Mouse (Mus musculus): Measurements from ENCODE around the gene Tmco4.
"Not testable (repeated sequence)": the region's sequence is repeated elsewhere in the genome, so short reads cannot be mapped to it uniquely, and the experiment has no call there.

Gene Tmco4

DNA sequence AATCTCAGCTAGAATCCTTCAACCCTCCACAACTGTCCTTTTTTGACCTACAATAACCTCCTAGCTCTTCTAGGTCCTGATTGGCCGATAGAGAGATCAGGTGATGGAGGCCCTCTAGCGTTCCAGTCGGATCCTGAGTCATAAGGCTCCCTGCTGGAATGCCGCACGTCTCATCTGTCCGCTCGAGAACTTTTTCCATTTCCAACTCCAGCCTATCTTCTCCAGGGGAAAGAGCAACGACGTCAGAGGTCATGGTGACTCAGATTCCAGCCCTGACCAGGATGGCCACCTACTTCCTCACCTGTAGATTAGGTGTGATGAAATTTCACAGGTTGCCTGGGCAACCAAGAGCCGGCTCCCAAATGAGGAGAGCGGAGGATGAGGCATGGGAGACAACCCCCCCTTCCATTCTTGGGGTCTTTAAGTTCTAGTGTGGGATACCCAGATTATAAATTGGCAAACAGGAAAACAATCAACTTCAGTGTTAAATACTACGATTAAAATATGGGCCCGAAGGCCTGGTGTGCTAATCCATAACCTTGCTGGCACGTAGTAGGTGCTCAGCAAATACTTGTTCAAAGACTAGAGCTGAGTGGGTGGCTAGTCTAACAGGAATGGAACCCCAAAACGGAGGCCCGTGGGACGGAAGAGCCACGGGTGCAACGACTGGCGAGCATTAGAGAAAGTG is 405 bp upstream of the Tmco4 start:
- in situ Hi-C loops (cut with MboI; ENCODE audit: low sequenced_read_pairs): no loop called here

DNA sequence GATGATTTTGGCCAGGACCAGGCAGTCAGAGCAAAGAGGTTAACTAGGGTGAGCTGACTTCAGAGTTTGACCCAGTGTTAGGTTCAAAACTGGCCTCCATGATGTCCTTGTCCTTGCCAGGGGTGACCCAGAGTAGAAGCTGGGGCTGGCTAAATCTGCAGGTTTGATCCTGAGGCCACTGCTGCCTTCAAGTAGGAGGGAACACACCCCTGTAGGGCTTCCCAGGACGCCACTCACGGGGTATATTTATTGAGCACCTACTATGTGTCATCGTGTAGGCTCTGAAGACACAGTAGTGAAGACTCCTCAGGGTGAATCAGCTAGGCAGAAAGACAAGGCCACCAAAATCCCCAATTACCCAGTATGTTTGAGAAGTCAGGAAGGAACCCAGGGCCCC is 1.0 kb downstream of the Tmco4 start:
- in situ Hi-C loops (cut with MboI; ENCODE audit: low sequenced_read_pairs): no loop called here

DNA sequence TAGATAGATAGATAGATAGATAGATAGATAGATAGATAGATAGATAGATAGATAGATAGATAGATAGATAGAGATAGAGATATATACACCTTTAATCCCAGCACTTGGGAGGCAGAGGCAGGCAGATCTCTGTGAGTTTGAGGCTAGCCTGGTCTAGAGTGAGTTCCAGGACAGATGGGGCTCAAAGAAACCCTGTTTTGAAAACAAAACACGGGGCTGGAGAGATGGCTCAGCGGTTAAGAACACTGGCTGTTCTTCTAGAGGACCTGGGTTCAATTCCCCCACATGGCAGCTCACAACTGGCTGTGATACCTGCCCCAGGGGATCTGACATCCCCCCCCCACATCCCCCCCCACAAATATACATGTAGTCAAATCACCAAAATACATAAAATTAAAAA is 1.9 kb downstream of the Tmco4 start:
- in situ Hi-C loops (cut with MboI; ENCODE audit: low sequenced_read_pairs): not testable (repeated sequence)

DNA sequence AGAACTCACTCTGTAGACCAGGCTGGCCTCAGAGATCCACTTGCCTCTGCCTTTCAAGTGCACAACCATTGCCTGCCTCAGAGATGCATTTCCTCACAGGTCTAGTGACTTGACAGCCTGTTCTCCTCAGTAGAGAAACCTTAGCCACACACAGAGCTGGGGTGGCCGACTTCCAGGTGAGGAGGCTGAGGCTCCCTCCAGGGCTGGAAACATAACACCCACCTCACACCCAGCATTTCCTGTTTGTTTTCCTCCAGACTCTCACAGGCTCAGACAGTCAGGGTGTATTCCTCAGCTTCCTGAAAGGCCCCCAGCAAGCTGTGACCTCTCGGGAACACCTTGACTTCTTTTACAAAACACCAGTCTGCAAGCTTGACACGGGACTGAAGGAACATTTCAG is 2.5 kb downstream of the Tmco4 start:
- in situ Hi-C loops (cut with MboI; ENCODE audit: low sequenced_read_pairs): no loop called here

DNA sequence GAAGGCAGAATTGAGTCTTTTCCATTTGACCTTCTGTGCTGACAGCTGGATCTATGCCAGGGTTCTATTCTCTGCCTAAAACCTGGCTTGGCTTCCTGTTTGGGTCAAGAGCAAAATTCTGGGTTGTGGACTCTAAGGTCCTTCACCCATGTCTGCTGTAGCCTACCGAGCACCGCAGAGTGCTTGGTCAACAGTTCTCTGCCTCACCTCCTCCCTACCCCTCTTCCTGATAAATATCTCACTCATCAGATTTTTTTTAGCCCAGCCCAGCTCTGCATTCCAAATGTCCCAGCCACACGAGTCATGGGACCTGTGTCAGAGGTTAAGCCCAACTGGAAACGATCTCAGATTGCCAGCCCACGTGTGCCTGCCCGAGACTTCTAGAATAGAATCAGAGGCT is 3.4 kb downstream of the Tmco4 start:
- in situ Hi-C loops (cut with MboI; ENCODE audit: low sequenced_read_pairs): no loop called here

DNA sequence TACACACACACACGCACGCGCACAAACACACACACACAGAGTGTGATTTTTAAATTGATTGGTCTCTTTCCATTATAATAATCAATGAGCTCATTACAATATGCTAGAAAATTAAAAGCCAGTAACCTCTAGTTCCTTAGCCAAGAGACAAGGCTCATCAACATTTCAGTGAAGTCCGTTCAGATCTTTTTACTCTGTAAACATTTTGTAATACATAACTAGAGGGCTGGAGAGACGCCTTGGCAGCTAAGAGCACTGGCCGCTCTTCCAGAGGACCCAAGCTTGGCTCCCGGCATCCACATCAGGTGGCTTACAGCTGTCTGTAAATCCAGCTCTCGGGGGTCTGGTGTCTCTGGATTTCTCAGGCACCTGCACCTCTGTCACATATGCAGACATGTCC is 7.3 kb downstream of the Tmco4 start:
- in situ Hi-C loops (cut with MboI; ENCODE audit: low sequenced_read_pairs): no loop called here

DNA sequence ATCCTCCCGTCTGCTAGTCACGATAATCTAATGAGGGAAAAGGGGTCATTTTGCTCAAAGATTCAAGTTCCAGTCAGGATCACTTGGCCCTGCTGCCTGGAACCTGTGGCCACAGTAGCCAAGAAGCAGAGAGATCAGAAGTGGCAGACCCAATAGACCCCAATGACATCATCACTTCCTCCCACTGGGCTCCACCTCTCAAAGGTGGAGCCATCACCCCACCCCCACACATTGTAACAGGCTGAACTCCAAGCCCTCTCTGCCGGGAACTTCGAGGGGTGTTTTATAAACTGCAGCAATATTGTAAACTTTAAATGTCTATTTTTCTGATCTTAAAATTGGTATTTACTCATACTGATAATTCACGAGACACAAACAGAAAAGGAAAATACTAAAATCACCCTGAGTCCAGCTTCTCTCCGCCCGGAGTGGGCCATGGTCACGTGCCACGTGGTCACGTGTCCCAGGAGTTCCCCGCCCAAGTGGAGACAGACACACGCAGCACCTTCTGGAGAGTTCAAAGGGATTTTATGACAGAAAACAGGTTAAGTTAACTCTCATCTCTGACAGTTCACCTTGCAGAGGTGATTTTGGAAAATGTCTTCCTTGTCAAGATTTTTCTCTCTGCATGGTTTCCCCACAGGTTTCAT is 8.2 kb downstream of the Tmco4 start:
- in situ Hi-C loops (cut with MboI; ENCODE audit: low sequenced_read_pairs): no loop called here

DNA sequence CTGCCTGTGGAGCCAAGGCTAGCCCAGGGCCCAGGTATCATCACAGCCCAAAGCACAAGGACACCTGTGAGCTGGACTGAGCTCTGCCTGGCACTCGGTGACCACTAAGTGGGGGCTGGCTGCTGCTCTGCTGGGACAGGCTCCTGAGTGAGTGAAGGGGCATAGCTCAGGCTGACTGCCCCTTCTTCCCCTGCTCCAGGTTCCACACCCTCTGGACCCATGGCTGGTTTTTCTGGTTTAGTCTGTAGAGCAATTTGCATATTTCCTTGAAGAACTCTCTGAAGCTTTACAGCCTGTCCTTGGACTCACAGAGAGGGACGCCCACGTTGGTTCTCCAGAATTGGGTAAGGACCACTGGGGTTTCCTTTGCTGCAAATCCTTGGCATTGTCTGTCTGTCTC is 10.7 kb downstream of the Tmco4 start:
- in situ Hi-C loops (cut with MboI; ENCODE audit: low sequenced_read_pairs): no loop called here

DNA sequence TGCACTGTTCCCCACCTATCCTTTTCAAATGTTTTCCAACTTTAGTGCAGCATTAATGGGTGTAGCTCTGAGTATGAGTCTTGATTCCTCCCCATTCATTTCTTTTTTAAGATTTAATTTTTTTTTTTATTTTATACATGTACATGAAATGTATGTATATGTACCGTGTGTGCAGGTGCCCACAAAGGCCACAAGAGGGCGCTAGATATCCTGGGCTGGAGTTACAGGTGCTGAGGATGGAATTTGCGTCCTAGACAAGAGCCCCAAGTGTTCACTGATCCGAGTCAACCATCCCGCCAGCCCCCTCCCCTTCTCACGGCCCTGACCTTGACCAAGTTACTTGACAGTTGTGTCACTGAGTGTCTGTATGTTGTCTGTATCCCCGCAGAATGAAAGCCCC is 12.1 kb downstream of the Tmco4 start:
- in situ Hi-C loops (cut with MboI; ENCODE audit: low sequenced_read_pairs): no loop called here

DNA sequence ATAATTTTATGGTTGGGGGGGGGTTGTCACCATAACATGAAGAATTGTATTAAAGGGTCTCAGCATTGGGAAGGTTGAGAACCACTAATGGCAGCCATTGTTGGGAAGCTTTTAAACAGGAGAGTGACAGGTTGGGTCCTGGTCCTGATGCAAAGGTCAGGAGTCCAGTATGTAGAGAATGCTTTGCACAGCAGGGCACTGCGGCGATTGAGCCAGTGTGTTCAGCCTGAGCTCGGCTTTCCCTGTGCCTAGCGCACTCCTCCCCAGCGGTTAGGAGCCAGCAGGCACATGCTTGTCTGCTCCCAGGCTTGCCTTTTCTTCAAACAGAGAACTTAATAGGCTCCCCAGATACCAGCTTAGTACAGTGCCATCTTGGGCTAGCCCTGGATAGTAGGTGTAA is 13.6 kb downstream of the Tmco4 start:
- in situ Hi-C loops (cut with MboI; ENCODE audit: low sequenced_read_pairs): no loop called here

DNA sequence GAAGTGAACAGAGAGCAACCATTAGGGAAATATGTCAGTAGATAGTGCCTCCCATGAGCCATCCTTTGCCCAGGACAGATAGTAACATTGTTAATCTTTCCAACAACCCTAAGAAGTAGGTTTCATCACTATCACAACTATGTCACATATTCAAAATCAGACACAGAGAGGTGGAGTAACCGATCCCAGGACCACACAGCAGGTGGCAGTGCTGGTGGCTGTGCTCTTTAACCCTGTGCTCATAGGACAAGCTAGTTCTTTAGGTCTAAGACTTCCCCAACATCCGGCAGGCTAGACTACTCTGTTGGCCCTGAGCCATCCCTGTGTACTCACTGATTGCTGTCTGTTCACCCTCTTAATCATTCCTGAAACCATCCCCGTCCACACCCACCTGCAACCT is 21.7 kb downstream of the Tmco4 start:
- in situ Hi-C loops (cut with MboI; ENCODE audit: low sequenced_read_pairs): no loop called here

DNA sequence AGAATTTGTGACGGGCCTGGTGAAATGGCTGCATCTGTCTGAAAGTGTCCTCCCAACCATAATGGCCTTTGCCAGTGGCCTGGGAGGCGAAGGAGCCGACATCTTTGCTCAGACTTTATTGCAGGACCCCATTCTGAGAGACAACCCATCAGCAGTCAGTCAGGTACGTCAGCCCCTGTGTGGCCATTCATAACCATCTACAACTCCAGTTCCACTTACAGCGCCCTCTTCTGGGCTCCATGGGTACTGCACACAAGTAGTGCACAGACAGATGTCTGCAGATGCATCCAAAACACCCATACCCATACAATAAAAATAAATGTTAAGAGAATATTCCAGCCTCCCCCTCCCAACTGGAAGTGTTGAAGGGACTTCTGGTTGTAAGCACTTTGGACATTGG is 23.7 kb downstream of the Tmco4 start:
- in situ Hi-C loops (cut with MboI; ENCODE audit: low sequenced_read_pairs): no loop called here

DNA sequence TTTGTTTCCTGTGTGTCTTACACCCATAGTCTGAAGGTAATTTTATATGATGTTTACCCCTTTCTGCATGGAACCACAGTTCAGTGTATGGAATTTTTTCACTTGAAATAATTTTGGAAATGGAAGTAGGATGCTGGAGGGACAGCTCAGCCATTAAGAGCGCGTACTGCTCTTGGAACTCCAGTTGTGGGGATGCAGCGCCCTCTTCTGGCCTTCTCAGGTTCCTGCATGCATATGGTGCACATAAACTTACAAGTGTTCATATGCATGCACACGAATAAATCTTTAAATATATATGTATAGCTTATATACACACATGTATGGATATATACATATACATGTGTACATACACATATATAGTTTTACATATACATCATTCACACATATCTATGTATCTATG is 24.4 kb downstream of the Tmco4 start:
- in situ Hi-C loops (cut with MboI; ENCODE audit: low sequenced_read_pairs): no loop called here

DNA sequence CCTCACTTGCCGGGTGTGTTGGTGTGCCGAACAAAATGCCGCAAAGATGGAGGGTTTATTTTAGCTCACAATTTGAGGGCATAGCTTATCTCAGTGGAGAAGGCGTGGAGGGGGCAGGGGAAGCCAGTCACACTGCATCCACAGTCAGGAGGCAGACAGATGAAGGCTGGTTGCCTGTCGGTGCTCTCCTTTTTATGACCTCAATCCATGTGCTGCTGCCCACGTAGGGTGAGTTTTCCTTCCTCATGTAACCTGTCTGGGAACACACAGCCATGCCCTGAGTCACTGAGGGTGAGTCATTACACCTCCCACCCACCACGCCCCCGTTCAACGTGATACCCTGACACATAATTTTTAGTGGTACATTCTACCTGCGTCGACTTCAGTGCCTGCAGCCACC is 25.9 kb downstream of the Tmco4 start:
- in situ Hi-C loops (cut with MboI; ENCODE audit: low sequenced_read_pairs): no loop called here

DNA sequence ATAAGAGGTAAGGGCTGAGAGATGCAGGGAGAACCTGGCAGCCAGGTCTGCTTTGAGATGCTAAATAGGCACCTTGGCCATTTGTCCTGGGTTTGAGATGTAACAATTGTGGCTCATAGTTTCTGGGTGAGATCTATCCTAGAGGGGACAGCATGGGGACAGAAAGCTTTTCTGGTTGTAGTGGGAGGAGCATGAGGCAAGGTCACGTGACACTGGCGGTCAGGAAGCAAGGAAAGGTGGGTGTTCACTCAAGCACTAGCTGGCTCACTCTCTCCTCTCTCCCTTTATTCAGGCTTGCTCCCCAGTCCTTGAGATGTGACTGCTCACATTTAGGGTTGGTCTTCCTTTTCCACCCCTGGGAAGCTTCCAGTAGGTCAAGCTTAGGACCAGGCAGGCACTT is 28.3 kb downstream of the Tmco4 start:
- in situ Hi-C loops (cut with MboI; ENCODE audit: low sequenced_read_pairs): loop anchor here (25.0 kb wide), 1 partner anchor 264 kb away; the partner anchor contains the start of gene Ubxn10

DNA sequence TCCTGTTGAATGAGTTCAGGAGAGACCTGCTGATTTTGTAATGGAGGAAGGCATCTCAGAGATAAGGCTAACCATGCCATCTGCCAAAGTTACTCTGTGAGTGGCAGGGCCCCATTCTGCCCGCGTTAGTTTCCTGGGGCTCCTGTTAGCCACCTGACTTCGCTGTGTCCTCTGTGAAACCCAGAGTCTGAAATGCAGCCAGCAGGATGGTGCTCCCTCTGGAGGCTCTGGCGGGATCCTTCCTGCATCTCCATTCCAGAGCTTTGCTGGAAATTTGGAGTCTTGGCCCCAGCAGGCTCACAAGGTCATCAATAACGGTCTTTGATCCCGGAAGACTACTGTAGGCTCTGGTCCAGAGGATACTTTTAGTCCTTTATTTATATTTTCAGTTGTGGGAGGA is 28.7 kb downstream of the Tmco4 start:
- in situ Hi-C loops (cut with MboI; ENCODE audit: low sequenced_read_pairs): loop anchor here (25.0 kb wide), 1 partner anchor 264 kb away; the partner anchor contains the start of gene Ubxn10

DNA sequence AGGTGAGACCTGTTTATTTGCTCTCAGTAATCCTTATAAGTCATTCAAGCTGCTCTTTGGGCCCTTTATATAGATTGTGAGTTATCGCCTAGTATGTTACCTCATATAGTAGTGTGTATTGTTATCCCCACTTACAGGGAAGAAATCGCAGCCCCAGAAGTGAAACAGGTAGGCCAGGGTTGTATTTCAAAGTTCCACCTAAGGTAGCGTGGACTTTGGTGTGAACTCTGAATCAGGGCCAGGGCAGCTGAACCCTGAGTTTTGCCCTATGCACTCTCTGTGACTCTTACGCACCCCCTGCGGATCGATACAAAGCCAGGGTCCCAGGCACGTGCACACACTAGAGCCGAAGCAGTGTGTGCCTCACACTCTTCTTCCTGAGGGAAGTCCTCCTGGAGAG is 31.4 kb downstream of the Tmco4 start:
- in situ Hi-C loops (cut with MboI; ENCODE audit: low sequenced_read_pairs): loop anchor here (25.0 kb wide), 1 partner anchor 267 kb away; the partner anchor contains the start of gene Ubxn10

DNA sequence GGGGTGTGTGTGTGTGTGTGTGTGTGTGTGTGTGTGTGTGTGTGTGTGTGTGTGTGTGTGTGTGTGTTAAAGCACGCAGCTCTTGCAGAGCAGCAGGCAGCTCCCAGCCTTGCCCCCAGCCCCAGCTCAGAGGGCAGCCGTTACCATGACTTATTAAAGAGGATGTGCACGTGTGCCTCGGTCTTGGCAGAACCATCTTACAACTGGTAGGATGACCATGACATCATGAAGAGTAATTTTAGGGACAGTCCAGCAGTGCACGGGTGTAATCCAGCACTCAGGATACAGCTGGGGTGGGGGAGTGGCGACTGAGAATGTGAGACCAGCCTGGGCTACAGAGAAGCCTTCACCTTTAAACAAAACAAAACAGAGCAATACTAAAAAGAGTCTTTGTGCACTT is 32.5 kb downstream of the Tmco4 start:
- in situ Hi-C loops (cut with MboI; ENCODE audit: low sequenced_read_pairs): loop anchor here (25.0 kb wide), 1 partner anchor 268 kb away; the partner anchor contains the start of gene Ubxn10

DNA sequence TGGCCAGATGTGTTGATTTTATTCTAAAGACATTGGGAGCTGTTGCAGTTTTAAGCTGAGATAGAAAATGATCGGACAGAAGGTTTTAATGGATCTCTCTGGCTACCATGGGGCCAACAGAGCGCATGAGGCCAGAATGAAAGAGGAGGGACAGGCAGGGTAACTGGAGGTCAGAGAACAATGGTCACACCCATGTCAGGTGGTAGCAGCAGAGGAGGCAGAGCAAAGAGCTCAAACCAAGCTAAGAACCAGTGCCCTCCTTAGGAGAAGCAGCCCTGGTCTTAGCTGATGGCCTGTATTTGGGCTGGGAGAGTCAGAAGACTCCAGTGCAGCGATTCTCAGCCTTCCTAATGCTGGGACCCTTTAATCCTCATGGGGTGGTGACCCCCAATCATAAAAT is 34.7 kb downstream of the Tmco4 start:
- in situ Hi-C loops (cut with MboI; ENCODE audit: low sequenced_read_pairs): loop anchor here (25.0 kb wide), 1 partner anchor 270 kb away; the partner anchor contains the start of gene Ubxn10

DNA sequence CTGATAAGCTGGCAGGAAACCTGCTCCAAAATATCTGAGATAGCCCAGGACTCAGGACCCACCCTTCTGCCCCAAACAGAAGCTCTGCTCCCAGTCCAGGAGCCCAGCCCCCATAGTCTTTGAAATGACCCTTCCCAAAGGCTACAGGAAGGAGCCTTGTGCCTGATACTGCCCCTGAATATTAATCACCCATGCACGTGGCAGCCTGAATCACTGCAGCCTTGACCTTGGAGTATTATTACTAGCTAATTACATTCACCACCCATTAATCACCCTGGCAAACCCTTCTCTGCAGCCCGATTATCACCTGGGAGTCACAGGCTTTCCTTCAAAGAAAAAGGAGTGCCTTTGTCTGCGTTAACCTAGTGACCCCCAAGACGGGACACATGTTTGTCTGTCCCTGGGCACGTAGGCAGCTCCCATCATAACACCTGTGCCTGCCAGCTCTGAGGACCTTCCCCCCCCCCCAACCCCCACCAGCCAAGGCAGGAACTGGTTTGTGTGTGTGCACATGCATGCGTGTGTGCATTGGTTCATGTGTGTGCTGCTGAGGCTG is 35.4 kb downstream of the Tmco4 start:
- in situ Hi-C loops (cut with MboI; ENCODE audit: low sequenced_read_pairs): loop anchor here (25.0 kb wide), 1 partner anchor 271 kb away; the partner anchor contains the start of gene Ubxn10

DNA sequence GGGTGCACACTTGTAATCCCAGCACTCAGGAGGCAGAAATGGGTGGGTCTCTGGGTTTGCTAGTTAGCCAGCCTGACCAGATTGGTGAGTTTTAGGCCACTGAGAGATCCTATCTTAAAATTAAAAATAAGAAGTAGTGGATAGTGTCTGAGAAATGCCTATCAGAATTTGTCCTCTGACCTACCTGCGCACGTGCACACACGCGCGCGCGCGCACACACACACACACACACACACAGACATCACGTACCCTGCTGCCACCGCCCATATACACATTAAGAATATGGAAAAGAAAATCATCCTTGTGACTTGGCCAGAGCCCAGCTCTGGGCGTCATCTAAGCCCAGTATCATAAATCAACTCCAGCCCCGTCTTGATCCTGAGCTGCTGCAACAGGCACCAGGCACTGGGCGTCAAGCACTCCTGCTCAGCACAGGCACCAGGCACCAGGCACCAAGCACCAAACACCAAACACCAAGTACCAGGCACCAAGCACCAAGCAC is 38.6 kb downstream of the Tmco4 start:
- in situ Hi-C loops (cut with MboI; ENCODE audit: low sequenced_read_pairs): loop anchor here (25.0 kb wide), 1 partner anchor 274 kb away; the partner anchor contains the start of gene Ubxn10

DNA sequence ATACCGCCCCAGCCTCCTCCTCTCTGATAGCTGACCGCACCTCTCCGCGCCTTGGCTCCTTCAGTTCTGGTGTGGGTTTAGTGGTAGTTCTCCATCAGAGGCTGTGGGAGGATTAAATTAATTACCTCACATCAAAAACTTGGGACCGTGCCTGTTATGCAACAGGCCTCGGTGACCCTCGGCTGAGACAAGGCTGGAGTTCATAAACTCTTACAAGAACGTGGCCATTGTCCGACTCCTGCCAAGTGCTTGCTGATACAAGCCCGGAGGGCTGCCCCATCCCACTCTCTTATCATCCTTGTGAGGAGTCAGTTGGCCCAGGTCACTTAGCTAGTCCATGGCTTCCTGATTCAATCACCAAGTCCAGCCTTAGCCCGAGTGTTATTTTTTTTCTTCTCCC is 40.6 kb downstream of the Tmco4 start:
- in situ Hi-C loops (cut with MboI; ENCODE audit: low sequenced_read_pairs): loop anchor here (25.0 kb wide), 1 partner anchor 276 kb away; the partner anchor contains the start of gene Ubxn10

Data from CH12F3 (cell line).